Mouse (Mus musculus) T-cell, adult 2 months (primary cell): Measurements from ENCODE around the gene Gm45234.

ENCODE experiments used
- DNase-seq: peaks from one replicate; pipeline ENCODE4 v3.0.0; 2022; ENCODE audit warnings: low spot score

Gm45234 gene

GRCm38 (mm10) chr6:124740211-124740887, 15.5 kb downstream of the Gm45234 start:
- DNase-seq = peak; percentile 61

- no peak for DNase-seq
Observed at GRCm38 (mm10) chr6:124739231-124739796, 16.5 kb downstream of the Gm45234 start.

- peak; percentile 30 for DNase-seq
Observed at GRCm38 (mm10) chr6:124738511-124739023, 17.3 kb downstream of the Gm45234 start, which contains the start of gene Ptpn6. Gene Ptpn6 (minus strand): TSS chr6:124738714.

GRCm38 (mm10) chr6:124737040-124737439, 18.8 kb downstream of the Gm45234 start:
- no peak for DNase-seq

- DNase-seq = no peak
Observed at GRCm38 (mm10) chr6:124734417-124734816, 21.4 kb downstream of the Gm45234 start.

- DNase-seq = peak; percentile 71
Observed at GRCm38 (mm10) chr6:124732476-124733370, 23.1 kb downstream of the Gm45234 start.

- DNase-seq = no peak
Observed at GRCm38 (mm10) chr6:124731038-124731437, 24.8 kb downstream of the Gm45234 start.

- peak; percentile 22 for DNase-seq
Observed at GRCm38 (mm10) chr6:124729850-124730705, 25.7 kb downstream of the Gm45234 start.

GRCm38 (mm10) chr6:124728621-124729020, 27.2 kb downstream of the Gm45234 start:
- DNase-seq = no peak

GRCm38 (mm10) chr6:124724472-124724871, 31.3 kb downstream of the Gm45234 start:
- DNase-seq = no peak

GRCm38 (mm10) chr6:124723541-124723940, 32.3 kb downstream of the Gm45234 start:
- peak; percentile 56 for DNase-seq

- DNase-seq = peak; percentile 19
Observed at GRCm38 (mm10) chr6:124722876-124723473, 32.8 kb downstream of the Gm45234 start.

- DNase-seq = peak; percentile 18
Observed at GRCm38 (mm10) chr6:124720904-124721303, 34.9 kb downstream of the Gm45234 start.

GRCm38 (mm10) chr6:124719354-124719978, 36.4 kb downstream of the Gm45234 start:
- no peak for DNase-seq

GRCm38 (mm10) chr6:124718703-124719102, 37.1 kb downstream of the Gm45234 start:
- DNase-seq = no peak

GRCm38 (mm10) chr6:124717968-124718367, 37.9 kb downstream of the Gm45234 start:
- DNase-seq = no peak

GRCm38 (mm10) chr6:124716864-124717490, 38.8 kb downstream of the Gm45234 start:
- DNase-seq = peak; percentile 41

- DNase-seq = no peak
Observed at GRCm38 (mm10) chr6:124712918-124713317, 42.9 kb downstream of the Gm45234 start.

GRCm38 (mm10) chr6:124711824-124712782, 43.7 kb downstream of the Gm45234 start, which contains the start of the genes Emg1 and Phb2:
Gene Emg1 (minus strand): TSS chr6:124712178.
Gene Phb2 (plus strand): TSS chr6:124712336.
- DNase-seq = peak; percentile 97
